ENCODE assay signal across 16 mouse cellular contexts in genomic region chr17:35626537-35626936, GRCm38 (mm10).
DNase-seq lines count a peak whose midpoint lies in the region; TF ChIP-seq lines count a peak whose summit lies in the region.
"Had no signal": no experiment of that assay in that cellular context is flagged by ENCODE, and none has a peak within 500 bp of the region (broad histone marks: within the 10 kb centered on the region; RNA-seq: fewer than 3 reads in every experiment).

Gene Gm9573, minus strand, starts transcription at chr17:35626637.

- no peak for DNase-seq in lung, postnatal 14 days
- DNase-seq: adrenal gland, adult 2 months; adrenal gland, adult 8-10 months; adrenal gland, postnatal 10 days; adrenal gland, postnatal 14 days; adrenal gland, postnatal 25 days; adrenal gland, postnatal 36 days; B cell, adult 2 months; cerebellum, adult 11 months; cerebellum, adult 11-12 months; cerebellum, adult 18-20 months; cerebellum, adult 2 months; cerebellum, adult 8-10 months had no signal

- H3K4me3 ChIP-seq in E14TG2a.4 (replicated peaks; ENCODE audit: low read length), result peak within 1 kb of the TSS; percentile 29

- H3K27me3 ChIP-seq in E14TG2a.4 (ENCODE audit: insufficient read depth, low read length), result no peaks in the 10 kb centered on the region
- H3K27me3 ChIP-seq: Patski had no signal

- H3K36me3 ChIP-seq in E14TG2a.4 (ENCODE audit: insufficient read depth, low read length), result no peaks in the 10 kb centered on the region
- H3K36me3 ChIP-seq: G1E had no signal

- no peaks in the 10 kb centered on the region for H3K4me1 ChIP-seq in E14TG2a.4 (replicated peaks; ENCODE audit: low read depth, low read length)

- no peak for TF ChIP-seq CTCF in E14TG2a.4 (conservative IDR thresholded peaks at IDR 0.05; ENCODE audit: low read length)

- peaks cover 66% of the 10 kb centered on the region for H3K9me3 ChIP-seq in E14TG2a.4 (ENCODE audit: low read length)
